ENCODE assay signal across 32 mouse cellular contexts in the genomic region with DNA sequence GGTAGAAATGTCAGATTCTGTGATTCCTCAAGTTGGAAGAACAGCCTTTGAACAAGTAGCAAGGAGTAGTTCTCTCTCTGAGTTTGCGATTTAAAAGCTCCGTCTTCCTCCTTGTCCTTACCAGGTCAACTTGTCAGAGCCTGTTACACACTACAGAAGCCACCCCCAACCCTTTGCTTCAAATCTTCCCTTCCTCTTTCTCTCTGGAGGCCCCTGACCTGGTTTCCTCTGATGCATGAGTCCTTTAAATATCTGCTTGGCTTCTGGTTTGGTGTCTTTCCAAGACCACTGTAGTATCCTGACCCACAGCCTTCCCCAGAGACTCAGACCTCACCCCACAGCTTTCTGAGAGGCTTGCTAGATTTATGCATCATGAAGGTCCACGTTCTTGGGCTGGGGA.
"Had no signal": no experiment of that assay in that cellular context is flagged by ENCODE, and none has a peak within 500 bp of the region (broad histone marks: within the 10 kb centered on the region; RNA-seq: fewer than 3 reads in every experiment).

No protein-coding gene starts in this region.

- H3K9ac ChIP-seq: limb, embryonic 12.5 days; limb, embryonic 13.5 days; limb, embryonic 15.5 days; liver, embryonic 12.5 days; liver, embryonic 13.5 days; liver, embryonic 14.5 days; liver, embryonic 15.5 days; liver, postnatal 0 days; lung, embryonic 14.5 days; lung, embryonic 15.5 days; midbrain, embryonic 12.5 days; midbrain, embryonic 13.5 days; midbrain, embryonic 15.5 days; neural tube, embryonic 12.5 days had no signal

- H3K4me2 ChIP-seq: limb, embryonic 12.5 days; limb, embryonic 13.5 days; limb, embryonic 15.5 days; liver, embryonic 11.5 days; liver, embryonic 12.5 days; liver, embryonic 13.5 days; liver, embryonic 15.5 days; lung, embryonic 14.5 days; lung, embryonic 15.5 days; midbrain, embryonic 11.5 days; midbrain, embryonic 12.5 days; midbrain, embryonic 13.5 days; midbrain, embryonic 15.5 days; neural tube, embryonic 12.5 days had no signal

- H3K4me1 ChIP-seq: limb, embryonic 10.5 days; limb, embryonic 12.5 days; limb, embryonic 13.5 days; limb, embryonic 15.5 days; liver, embryonic 12.5 days; liver, embryonic 13.5 days; liver, embryonic 15.5 days; lung, embryonic 15.5 days; megakaryocyte, embryonic 14.5 days; midbrain, embryonic 10.5 days; midbrain, embryonic 12.5 days; midbrain, embryonic 13.5 days; midbrain, embryonic 15.5 days; neural tube, embryonic 12.5 days had no signal

- H3K27me3 ChIP-seq: limb, embryonic 12.5 days; limb, embryonic 13.5 days; limb, embryonic 15.5 days; liver, embryonic 12.5 days; liver, embryonic 13.5 days; liver, embryonic 15.5 days; lung, embryonic 15.5 days; megakaryocyte, embryonic 14.5 days; midbrain, embryonic 12.5 days; midbrain, embryonic 13.5 days; midbrain, embryonic 15.5 days; neural tube, embryonic 12.5 days had no signal

- DNase-seq: left cerebral cortex, postnatal 4 days; liver; liver, embryonic 13.5 days; liver, postnatal 0 days; lung, adult 18-20 months; lung, adult 2 months; lung, embryonic 14.5 days; lung, postnatal 10 days; lung, postnatal 14 days; lung, postnatal 36 days; lung, postnatal 4 days; midbrain, embryonic 14.5 days had no signal

- H3K9me3 ChIP-seq: limb, embryonic 10.5 days; limb, embryonic 12.5 days; limb, embryonic 13.5 days; limb, embryonic 15.5 days; liver, embryonic 12.5 days; liver, embryonic 13.5 days; liver, embryonic 15.5 days; lung, embryonic 15.5 days; megakaryocyte, embryonic 14.5 days; midbrain, embryonic 10.5 days; midbrain, embryonic 12.5 days; midbrain, embryonic 13.5 days; midbrain, embryonic 15.5 days; neural tube, embryonic 12.5 days had no signal

- ATAC-seq: liver, embryonic 12.5 days; liver, postnatal 0 days; lung, postnatal 0 days; midbrain, embryonic 13.5 days; midbrain, embryonic 15.5 days; midbrain, embryonic 16.5 days had no signal

- H3K36me3 ChIP-seq: limb, embryonic 10.5 days; limb, embryonic 12.5 days; limb, embryonic 13.5 days; limb, embryonic 15.5 days; liver, embryonic 12.5 days; liver, embryonic 13.5 days; liver, embryonic 15.5 days; lung, embryonic 15.5 days; midbrain, embryonic 10.5 days; midbrain, embryonic 12.5 days; midbrain, embryonic 13.5 days; midbrain, embryonic 15.5 days; neural tube, embryonic 12.5 days had no signal

- H3K27ac ChIP-seq: limb, embryonic 10.5 days; limb, embryonic 12.5 days; limb, embryonic 13.5 days; limb, embryonic 15.5 days; liver, embryonic 12.5 days; liver, embryonic 13.5 days; liver, embryonic 14.5 days; liver, embryonic 15.5 days; lung, embryonic 15.5 days; macrophage; midbrain, embryonic 10.5 days; midbrain, embryonic 12.5 days; midbrain, embryonic 13.5 days; midbrain, embryonic 15.5 days; neural tube, embryonic 12.5 days had no signal

- H3K4me3 ChIP-seq: limb, embryonic 10.5 days; limb, embryonic 12.5 days; limb, embryonic 13.5 days; limb, embryonic 15.5 days; liver, embryonic 12.5 days; liver, embryonic 13.5 days; liver, embryonic 15.5 days; lung, embryonic 15.5 days; megakaryocyte, embryonic 14.5 days; midbrain, embryonic 10.5 days; midbrain, embryonic 12.5 days; midbrain, embryonic 13.5 days; midbrain, embryonic 15.5 days; myocyte; neural tube, embryonic 12.5 days had no signal
